Mouse (Mus musculus): ENCODE measurements around the gene 1700019N19Rik. TPM values are rescaled to one million over a fixed set of nuclear protein-coding genes. Genes with fewer than 3 reads are reported as not detected.

The 1700019N19Rik gene
- not detected in 2 replicates for total RNA-seq (2015; ENCODE audit: low replicate concordance)
- not detected in 2 replicates for total RNA-seq (2017; ENCODE audit: low replicate concordance)

GRCm38 (mm10) chr19:58794284-58794683 lies at the start of gene 1700019N19Rik:
Gene 1700019N19Rik, minus strand, starts transcription at chr19:58794461.
- ATAC-seq (replicated peaks; ENCODE audit: low FRiP score, poor library complexity, severe bottlenecking), result no peak

- ATAC-seq (replicated peaks; ENCODE audit: low FRiP score, poor library complexity, severe bottlenecking), result no peak
These were observed 49.3 kb upstream of the 1700019N19Rik start for GRCm38 (mm10) chr19:58843606-58844005.

GRCm38 (mm10) chr19:58840721-58841271 lies 46.5 kb upstream of the 1700019N19Rik start:
- no peak for ATAC-seq (replicated peaks; ENCODE audit: low FRiP score, poor library complexity, severe bottlenecking)

DNA sequence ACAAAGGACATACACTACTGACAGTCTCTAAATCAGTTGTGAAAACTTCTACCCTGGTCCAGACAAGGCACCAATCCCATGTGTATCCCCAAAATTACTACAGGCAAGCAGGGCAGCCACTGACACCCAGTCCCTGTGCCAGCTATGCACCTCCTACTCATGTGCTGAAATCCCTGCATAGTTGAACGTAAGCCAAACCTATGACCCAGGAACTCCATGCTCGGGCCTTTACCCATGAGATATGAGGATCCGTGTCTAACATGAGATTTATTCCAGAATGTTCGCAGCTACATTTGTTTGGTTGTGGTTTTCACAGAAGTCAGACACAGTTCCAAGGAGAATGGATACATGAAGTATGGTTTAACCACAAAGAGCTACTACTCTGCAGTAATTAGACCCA lies 45.5 kb upstream of the 1700019N19Rik start:
- no peak for ATAC-seq (replicated peaks; ENCODE audit: low FRiP score, poor library complexity, severe bottlenecking)

GRCm38 (mm10) chr19:58839345-58839744 lies 45.1 kb upstream of the 1700019N19Rik start:
- ATAC-seq (replicated peaks; ENCODE audit: low FRiP score, poor library complexity, severe bottlenecking), result no peak

DNA sequence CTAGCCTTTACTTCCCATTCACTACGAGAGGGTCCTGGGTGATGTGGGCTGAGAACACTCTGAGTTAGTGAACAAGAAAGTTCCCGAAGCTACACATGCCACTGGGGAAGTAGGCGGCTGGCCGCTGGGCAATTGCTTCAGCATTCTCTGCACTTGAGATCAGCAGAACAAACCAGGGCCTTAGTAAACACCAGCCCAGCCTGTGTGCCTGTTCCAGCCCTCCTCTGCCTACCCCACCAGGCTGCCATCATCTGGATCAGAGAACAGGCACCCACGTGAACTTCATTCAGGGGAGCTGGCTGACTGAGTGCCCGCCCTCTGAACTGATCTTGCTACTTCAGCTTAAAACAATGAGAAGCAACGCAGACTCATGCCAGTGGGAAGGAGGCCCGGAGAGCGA lies 44.4 kb upstream of the 1700019N19Rik start:
- no peak for ATAC-seq (replicated peaks; ENCODE audit: low FRiP score, poor library complexity, severe bottlenecking)

DNA sequence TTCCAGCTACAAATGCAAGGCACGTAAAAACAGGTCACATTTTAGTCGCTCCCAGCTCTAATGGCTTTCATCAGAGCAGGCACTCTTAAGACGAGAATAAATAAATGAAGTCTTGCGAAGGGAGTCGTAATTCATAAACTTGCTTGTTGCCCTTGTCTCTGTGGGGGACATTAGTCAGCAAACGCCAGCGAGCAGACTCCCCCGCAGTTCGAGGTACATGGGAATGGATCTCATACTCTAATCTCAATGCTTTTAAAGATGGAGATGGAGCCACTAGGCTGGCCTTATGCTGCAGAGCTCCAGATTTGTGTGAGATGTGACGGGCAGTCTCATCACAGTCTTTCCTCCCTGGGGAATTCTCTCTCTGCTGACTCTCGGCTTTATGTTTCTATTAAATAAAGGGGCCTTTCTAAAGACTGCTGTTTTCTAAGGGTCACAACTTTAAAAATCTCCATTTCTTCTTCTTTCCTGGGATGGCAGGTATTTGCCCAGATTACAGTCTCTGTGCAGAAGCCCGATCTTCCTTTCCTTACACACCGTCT lies 39.4 kb upstream of the 1700019N19Rik start:
- no peak for ATAC-seq (replicated peaks; ENCODE audit: low FRiP score, poor library complexity, severe bottlenecking)

- ATAC-seq (replicated peaks; ENCODE audit: low FRiP score, poor library complexity, severe bottlenecking), result no peak
These were observed 38.7 kb upstream of the 1700019N19Rik start for GRCm38 (mm10) chr19:58832988-58833387.

GRCm38 (mm10) chr19:58831280-58831922 lies 37.1 kb upstream of the 1700019N19Rik start:
- no peak for ATAC-seq (replicated peaks; ENCODE audit: low FRiP score, poor library complexity, severe bottlenecking)

DNA sequence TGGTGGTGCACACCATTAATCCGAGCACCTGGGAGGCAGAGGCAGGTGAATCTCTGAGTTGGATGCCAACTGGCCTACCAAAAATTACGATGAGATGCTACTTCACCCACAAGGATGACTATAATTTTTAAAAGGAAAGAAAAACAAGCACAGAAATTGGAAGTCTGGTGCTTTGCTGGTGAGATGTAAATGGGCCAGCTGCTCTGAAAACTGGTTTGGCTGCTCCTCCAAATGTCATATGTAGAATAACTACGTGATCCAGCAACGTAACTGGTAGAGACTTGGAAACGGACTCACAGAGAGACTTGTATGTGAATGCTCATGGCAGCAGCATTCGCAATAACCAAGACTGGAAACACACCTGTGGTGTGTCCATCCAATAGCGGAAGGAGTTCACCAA lies 35.9 kb upstream of the 1700019N19Rik start:
- no peak for ATAC-seq (replicated peaks; ENCODE audit: low FRiP score, poor library complexity, severe bottlenecking)

- no peak for ATAC-seq (replicated peaks; ENCODE audit: low FRiP score, poor library complexity, severe bottlenecking)
These were observed 35.3 kb upstream of the 1700019N19Rik start for GRCm38 (mm10) chr19:58829575-58829974.

DNA sequence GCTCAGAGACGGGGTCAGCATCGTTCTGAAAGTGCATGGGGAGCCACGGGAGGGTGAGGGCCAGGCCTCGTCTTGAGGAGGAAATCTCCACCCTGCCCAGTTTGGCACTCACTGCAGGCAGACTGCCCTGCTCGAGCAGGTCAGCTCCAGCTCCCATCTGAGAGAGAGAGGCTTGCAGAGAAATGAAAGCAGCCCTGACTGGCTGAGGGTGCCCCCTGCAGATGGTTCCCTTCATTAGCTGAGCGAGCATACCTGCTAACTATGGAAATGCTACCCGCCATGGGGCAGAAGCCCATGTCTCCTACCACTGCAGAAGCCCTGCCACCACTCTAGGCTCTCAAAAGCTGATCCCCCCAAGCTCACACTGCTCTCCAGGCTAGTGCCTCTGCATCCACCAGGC lies 33.4 kb upstream of the 1700019N19Rik start:
- ATAC-seq (replicated peaks; ENCODE audit: low FRiP score, poor library complexity, severe bottlenecking), result no peak

DNA sequence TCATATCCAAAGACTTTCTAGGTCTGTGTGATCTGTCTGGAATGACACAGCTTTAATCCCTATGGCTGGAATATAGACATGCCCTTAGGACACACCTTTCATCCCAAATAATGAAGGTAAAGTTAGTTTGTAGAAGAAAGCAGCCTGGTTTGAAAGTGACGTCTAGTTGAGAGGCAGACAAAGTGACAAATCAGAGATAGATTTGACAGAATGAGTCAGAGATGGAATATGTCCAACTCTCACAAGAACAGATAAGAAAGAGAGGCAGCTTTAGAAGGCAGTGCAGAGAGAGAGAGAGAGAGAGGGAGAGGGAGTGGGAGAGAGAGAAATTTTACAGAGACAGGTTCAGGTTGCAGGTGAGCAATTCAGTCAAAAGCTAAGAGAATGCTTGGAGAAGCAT lies 30.1 kb upstream of the 1700019N19Rik start:
- no peak for ATAC-seq (replicated peaks; ENCODE audit: low FRiP score, poor library complexity, severe bottlenecking)

DNA sequence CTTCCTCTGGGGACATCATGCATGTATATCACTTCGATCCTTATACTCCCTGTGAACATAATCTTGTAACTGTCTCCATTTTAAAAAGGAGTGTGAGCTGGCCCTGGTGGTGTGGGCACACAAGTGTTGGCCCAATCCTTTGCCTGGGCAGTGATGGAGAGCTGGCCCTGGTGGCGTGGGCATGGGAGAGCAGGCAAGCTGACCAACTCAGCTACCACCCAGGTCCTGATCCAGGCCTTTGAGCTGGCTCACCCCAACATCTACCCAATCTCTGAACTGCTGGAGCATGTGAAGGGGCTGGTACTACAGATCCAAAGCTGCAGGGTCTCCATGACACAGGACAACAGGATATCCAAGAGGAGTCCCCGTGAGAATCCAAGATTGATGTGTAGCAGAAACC lies 29.0 kb upstream of the 1700019N19Rik start:
- no peak for ATAC-seq (replicated peaks; ENCODE audit: low FRiP score, poor library complexity, severe bottlenecking)

DNA sequence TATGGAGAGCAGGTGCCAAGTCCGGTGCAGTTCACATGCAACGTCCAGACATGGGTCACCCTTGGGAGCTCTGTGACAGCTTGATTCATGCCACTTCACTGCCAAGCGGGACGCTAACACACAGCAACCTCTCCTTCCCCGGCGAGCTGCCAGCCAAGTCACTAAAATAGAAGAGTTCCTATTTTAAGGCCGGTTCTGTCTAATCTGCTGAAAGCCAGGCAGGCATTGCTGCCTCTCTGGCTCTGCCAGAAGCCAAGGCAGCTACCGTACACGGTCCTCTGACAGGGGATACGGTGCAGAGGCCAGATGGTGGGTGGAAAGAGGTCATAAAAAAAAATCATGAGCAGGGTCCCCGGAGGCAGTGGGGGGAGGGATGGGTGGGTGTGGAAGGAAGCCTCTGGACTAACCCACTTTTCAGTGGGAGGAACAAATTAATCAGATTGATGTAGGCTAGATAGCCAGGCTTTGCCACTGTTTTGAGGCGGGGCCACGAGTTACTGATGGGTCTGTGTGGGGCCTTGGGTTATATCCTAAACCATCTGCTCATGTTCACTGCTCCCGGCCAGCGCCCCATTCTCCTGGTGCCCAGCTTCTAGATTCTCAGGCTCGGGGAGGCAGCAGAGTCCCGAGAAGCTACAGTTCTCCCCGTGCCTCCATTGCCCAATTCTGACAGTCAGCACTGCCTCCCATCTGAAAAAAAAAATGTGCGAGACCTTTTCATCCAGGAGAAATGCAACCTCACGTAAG lies 28.4 kb upstream of the 1700019N19Rik start:
- no peak for ATAC-seq (replicated peaks; ENCODE audit: low FRiP score, poor library complexity, severe bottlenecking)

- no peak for ATAC-seq (replicated peaks; ENCODE audit: low FRiP score, poor library complexity, severe bottlenecking)
These were observed 24.5 kb upstream of the 1700019N19Rik start for GRCm38 (mm10) chr19:58818571-58819415.

GRCm38 (mm10) chr19:58817398-58817797 lies 23.1 kb upstream of the 1700019N19Rik start:
- ATAC-seq (replicated peaks; ENCODE audit: low FRiP score, poor library complexity, severe bottlenecking), result no peak

DNA sequence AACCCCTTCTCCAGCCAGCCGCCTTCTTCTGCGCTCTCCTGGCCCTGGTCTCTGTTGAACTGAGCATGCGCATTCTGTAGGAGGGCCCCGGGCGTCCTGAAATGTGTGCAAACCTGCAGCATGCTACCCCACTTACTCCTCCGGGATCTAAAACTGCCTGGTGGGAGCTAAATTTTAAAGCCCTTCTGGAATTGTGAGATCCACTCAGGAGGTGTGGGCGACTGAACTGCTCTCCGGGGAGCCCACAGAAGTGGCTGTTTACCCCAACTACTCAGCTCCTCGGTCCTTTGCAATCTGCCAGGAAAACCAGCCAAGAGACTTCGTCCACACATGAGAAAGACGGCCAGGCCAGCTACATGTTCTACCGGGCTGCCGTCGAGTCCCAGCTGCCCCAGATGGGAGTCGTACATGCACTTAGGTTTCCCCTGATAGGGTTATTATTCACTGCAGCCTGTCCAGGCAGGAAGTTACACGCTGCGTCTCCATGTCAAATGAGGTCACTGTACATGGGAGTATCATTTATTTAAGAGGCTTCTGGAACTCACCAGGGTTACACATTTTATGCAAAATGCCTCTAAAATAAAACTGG lies 22.3 kb upstream of the 1700019N19Rik start:
- no peak for ATAC-seq (replicated peaks; ENCODE audit: low FRiP score, poor library complexity, severe bottlenecking)

DNA sequence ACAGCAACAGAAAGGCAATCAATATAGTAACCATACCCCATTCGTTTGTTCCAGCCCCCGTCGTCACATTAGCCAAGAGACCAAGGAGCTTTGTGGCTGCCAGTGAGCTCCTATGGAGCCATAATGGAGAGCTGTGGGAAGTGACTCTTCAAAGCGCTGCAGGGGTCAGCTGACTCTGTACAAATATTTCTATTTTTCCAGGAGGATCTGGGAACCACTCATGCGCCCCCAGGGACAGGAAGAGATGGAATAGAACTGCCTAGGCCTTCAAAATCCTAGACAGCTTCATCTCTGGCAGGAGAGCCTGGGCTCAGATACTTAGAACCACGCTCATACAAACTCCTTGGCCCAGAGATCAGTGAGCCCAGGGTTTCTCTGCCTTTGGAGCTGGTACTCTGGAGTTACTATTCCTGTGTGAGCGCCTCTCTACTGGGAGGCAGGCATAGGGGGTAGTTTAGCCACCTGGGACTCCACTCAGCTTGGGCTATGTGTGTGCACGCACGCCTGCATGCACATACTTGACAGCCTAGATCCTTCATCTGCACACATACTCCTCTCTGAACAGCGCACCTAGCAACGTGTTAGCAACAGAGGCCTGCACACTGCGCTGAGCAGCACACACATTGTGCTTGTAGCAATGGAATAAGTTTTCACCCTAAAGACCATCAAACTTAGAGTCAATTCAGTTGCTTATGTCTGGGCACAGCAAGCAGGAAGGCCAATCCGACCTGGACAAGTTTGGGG lies 21.1 kb upstream of the 1700019N19Rik start:
- ATAC-seq (replicated peaks; ENCODE audit: low FRiP score, poor library complexity, severe bottlenecking), result no peak

Data from erythroid progenitor cell, adult 5-6 weeks (primary cell).